Mouse (Mus musculus) layer of hippocampus, adult 8-10 months (tissue): ENCODE measurements around the gene Plekha6. TPM values are rescaled to one million over a fixed set of nuclear protein-coding genes. Genes with fewer than 3 reads are reported as not detected.
A peak's percentile ranks its signal among the peaks of the same experiment; 100 is the strongest.

Experiments used
- DNase-seq, 2 experiments: peaks; one replicate each; pipeline ENCODE4 v3.0.0; 2022; ENCODE audit warnings: low spot score in 2 of 2
- total RNA-seq, 4 experiments: library from RNA; stranded (reverse); gene quantifications; 2 replicates each; pipeline ENCODE4 v1.2.4; 2022

Plekha6 gene
- total RNA-seq, 4 experiments from 2014 or later: 61.6 to 69.8 (median 62.7) TPM

DNA sequence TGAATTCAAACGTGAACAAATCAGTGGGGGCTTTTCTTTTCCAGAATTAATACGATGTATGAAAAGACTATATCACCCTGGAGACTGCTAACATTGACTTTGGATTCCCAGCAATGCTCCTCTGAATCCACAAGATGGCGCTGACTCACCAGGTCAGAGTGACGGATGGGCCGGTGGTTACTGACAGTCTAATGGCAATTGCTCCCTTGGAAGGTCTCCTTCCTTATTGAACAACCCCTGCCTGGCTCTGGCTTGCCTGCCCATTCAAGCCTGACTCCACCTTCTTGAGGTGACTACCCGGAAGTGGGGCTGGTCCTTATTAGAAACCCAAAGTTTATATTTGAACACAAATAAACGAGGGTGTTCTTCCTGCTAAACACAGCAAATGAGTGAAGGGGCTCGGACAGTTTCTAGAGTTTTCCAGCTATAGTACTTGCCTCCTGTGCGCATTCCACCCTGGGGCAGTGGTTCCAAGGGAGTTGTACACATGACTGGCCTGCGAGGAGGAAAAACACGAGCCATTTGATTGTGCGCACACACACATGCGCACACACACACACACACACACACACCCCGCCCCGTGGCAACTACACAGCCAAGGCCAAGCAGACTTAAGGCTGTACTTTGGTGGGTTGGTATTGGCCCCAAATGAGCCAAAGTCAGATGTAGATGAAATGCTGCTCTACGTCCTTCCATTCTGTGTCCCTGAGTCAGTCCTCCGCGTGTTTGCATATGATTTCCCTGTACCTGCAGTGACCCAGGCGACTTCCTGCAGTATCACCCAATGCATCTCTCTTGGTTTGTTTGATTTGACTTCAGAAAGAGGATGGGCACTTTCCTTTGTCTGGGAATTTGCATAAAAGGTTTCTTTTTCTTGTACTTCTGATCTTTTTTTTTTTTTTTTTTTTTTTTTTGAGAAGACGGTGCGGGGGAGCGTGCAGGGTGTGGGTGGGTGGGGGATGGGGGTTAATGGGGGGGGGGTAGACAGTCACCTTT, 17.7 kb upstream of the Plekha6 start:
- DNase-seq: peak; percentile 35 to 52

DNA sequence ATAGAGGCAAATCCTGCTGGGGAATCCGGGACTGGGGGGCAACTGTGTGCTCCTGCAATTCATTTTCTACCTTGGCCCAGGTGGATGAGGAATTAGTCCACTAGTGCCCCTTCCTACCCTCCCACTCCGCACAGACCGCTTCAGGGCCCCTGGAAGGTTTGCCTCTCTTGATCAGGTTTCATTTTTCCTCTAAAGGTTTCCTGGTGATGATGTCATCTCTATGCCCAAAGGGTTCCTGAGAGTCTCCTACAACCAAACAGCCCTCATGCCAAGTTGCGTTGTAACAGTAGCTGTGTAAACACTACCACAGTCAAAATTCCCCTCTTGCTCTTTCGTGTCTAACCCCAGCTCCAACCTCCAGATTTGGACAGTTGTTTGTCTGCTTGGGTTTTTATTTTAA, 16.7 kb upstream of the Plekha6 start:
- no peak for DNase-seq

DNA sequence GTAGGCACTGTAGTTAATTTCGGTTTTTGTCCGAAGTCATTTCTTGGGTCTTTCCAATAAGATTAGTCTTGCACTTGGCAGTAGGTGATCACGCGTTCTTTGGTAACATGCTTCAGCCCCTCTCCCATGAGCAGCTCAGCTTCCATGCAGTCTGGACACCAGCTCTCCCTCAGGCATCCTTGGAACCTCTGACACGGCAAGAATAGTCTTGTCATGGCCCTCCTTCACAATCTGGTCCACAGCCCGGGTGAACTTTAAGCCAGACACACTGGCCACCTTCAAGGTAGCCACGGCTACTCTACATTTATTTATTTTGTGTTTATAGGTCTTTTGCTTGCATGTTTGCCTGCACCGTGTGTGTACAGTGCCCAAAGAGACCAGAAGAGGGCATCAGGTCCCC, 15.9 kb upstream of the Plekha6 start:
- no peak for DNase-seq

DNA sequence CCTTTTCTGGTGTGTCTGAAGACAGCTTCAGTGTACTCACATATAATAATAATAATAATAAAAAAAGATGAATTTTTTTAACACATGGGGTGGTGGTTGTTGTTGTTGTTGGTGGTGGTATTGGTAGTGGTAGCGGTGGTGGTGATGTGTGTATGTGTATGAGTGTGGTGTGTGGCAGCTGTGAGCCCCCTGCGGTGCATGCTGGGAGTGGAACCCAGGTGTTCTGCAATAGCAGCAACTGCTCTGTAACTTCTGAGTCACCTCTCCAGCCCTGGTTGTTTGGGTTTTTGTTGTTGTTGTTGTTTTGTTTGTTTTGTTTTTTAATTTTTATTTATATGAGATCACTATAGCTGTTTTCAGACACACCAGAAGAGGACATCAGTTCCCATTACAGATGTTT, 13.5 kb upstream of the Plekha6 start:
- no peak for DNase-seq

DNA sequence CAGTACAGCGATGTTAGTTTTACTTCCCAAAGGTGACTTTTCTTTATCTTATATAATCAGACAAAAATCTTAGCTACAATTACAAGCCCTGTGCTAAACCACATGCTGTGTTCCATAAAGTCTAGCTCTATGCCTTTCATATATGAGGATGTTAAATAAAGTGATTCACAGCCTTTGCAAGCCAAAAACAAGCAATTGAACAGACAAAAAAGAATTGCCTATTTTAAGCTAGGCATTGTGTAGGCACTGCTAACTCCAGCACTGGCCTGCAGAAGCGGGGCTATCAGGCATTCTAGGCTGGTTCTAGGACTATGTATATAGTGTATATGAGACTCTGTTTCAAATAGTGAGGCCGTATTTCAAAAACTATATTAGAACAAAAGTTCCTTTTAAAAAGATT, 11.8 kb upstream of the Plekha6 start:
- DNase-seq: no peak

DNA sequence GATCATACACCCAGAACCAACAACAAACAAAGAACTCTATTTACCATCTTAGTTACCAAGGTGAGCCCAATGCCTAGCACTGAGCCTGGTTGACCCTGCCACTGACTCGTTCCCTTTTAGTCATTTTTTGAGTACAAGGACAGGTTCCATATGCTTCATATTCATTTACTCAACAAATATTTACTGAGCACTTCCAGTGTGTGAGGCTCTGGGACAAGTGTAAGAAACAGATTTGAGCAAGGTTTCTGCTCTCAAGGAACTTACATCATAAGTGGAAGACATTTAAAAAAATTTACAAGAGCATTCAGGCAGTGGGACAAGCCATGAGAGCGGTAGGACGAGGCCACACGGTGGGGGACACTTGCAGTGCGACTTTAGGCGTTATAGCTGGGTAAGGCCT, 8.7 kb upstream of the Plekha6 start:
- no peak for DNase-seq

DNA sequence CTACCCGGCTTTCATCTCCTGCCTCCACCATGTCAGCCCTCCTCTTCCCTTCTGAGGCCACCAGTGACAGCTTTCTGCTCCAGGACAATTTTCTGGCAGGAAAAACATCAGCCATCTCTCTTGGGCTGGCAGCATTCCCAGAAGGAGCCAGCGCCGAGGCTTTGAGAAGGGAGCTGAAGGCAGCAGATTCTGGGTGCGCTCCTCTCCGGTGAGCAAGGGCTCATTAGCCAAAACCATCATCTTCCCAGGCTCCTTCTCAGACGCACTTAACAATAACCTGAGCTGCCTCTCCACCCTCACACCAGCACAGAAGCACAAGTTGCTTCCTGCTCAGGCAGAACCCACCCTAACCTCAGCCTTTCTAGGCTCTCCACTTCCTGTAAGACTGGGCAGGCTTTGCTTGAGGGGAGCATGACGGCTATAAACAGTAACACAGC, 4.9 kb upstream of the Plekha6 start:
- peak in 1 of 2 experiments; percentile 50 for DNase-seq

DNA sequence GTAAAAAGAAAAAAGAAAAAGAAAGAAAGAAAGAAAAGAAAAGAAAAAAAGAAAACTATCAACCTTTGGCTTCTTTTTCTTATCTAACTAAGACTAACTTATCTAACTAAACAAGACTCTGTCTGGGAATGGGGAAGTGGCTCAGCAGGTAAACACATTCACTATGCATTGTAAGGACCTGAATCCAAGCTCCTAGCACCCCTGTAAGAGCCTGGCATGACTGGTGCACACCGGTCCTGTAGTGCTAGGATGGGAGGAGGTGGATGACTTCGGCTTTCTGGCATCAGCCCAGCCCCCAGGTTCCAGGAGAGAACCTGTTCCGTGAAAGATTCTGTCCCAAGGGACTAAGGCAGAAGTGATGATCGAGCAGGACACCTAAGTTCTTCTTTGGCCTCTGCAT, 2.5 kb upstream of the Plekha6 start:
- DNase-seq: no peak

DNA sequence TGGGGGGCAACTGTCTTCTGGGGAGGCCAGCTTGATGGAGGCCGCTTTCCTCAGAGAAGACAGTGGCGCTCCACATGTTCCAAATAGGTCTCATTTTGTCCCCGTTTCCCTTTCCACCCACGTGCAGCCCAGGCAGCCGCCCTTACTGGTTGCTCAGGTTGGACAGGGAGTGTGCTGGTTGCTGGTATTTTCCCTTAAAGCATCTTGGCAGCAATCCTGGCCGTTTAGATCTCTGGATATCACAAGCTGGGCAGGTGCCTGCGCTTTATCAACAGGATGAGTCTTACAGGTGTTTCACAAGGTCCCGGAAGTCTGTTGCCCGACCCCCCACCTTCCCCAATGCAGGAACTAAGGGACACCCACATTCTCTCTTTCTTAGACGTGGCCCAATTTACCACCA, 2.0 kb upstream of the Plekha6 start:
- no peak for DNase-seq

DNA sequence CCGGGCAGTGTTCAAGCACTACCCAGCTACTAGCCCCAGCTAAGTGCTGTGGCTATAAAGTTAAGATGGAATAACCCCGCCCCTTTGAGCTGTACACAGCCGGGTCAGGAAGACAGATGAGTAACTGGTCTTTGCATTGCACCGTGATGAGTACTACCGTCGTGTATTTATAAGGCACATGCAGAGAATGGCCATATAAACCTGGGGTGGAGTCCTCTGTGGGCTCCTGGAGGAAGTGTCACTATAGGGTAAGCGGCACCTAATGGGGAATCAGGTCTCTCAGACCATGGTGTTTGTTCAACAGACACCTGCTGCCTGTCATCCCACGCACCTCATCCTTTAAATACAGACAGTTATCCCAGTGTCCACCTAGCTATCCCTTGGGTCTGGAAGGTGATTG, 1.0 kb upstream of the Plekha6 start:
- no peak for DNase-seq

DNA sequence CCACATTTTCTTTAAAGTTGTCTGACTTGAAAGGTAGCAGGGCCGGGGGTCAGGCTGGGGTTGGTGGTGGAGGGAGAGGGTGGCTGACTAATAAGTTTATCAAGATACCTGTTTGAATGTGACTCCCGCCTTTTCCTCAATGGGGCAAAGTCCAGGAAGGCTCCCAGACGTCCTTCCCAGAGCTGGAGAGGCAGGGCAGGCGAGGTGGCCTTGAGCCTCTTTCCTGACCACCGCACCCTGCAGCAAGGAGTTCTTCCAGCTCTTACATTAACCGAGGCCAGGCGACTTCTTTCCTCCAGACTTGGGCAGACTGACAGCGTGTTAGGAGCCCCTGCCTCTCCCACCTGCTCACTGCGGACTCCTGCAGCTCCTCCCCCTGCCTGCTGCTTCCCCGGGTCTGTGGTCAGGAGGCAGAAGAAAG, 591 bp downstream of the Plekha6 start:
- no peak for DNase-seq

DNA sequence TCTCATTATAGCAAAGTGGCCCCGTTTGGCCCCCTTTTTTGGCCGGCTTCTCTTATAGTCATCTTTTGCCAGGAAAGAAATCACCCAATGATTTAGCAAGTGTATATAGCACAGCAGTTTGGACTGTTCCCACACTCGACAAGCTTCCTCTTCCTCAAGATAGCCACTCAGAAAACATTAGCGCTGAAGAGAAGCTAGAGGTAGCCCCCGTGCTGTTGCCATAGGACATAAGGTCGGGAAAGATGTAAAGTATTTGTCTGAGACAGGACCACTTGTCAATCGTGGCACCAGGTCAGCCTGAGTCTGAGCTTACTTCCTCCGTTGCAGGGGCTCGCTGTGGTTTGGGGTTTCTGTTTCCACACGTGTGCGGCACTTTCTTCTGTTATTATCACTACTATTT, 1.1 kb downstream of the Plekha6 start:
- DNase-seq: no peak

DNA sequence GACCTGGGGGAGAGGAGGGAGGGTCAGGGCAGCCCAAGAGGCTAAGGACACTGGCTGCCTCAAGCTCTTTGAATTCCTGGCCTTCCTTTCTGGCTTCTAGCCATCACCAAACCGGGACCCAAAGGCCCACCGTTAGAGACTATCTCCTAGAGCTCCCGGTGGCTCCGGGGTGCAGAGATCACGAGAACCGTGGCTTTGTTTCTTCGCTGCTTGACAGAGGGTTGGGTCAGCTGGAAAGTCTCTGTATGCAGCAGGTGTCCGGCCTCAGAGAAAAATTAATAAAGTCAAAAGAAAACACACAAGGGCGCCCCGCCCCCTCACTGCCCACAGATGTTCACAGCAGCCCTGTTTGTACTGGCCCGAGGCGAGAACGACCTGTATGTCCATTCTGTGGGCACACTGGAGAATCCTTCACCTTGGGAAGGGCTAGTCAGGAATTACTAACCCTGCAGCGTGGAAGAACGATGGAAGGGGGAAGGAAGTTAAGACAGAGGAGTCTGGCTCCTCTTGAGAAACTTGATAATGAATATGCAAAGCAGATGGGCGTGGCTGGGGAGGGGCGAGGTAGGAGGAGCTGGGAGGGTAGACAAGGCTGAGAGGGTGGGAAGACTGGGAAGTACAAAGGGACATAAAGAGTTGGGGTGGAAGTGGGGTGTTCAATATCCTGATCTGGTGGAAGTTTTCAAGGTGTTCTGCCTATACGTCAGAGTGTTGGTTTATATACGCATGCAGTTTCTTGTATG, 4.5 kb downstream of the Plekha6 start:
- no peak for DNase-seq

DNA sequence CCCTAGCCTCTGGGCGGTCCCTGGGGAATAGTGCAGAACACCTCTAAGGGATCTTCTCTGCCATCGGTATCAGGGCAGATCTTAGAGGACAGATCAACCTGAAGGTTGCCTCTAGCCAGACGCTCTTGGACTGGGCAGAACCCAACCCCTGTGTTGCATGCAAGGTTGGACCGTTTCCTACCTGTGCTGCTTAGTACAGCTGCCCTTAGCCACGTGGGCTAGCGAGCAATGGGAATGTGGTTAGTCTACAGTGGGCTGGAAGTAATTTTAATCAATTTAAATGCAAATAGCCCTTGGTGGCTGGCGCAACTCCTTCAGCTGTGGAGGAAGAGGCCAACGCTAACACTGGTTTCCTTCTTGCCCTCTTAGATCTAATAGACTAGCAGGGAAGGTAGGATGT, 6.2 kb downstream of the Plekha6 start:
- DNase-seq: no peak

DNA sequence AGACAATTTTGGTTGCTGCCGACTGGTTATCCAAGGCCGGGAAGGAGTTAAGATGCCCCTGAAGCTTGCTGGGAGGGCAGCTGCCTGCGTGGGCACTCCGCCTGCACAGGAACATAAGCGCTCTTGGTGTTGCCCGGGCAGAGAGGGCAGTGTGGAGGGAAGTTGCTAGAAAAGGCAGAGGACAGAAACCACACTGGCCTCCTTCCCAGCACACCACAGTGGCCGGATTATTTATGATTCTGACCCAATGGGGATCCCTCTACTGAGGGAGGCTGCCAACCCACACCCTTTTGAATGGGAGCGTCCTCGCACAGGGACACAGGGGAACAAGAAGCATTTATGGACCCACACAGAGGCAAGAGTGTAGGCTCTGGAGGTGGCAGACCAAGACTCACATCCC, 7.3 kb downstream of the Plekha6 start:
- no peak for DNase-seq

DNA sequence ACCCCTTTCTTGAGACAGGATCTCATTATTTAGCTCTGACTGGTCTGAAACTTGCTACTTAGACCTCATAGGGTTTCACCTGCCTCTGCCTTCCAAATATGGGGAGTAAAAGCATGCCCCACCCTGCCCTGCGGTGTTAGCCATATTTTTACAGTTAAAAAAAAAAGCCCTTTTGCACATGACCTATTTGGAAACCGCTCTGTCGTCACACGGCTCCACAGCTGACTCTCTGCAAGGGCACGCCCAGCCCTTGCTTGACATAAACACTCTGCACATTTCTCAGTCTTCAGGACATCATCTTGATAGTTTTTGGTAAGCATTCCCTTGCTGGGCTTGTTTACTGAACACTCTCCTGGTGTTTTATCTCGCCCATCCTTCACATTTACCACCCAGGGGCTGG, 11.1 kb downstream of the Plekha6 start:
- no peak for DNase-seq

DNA sequence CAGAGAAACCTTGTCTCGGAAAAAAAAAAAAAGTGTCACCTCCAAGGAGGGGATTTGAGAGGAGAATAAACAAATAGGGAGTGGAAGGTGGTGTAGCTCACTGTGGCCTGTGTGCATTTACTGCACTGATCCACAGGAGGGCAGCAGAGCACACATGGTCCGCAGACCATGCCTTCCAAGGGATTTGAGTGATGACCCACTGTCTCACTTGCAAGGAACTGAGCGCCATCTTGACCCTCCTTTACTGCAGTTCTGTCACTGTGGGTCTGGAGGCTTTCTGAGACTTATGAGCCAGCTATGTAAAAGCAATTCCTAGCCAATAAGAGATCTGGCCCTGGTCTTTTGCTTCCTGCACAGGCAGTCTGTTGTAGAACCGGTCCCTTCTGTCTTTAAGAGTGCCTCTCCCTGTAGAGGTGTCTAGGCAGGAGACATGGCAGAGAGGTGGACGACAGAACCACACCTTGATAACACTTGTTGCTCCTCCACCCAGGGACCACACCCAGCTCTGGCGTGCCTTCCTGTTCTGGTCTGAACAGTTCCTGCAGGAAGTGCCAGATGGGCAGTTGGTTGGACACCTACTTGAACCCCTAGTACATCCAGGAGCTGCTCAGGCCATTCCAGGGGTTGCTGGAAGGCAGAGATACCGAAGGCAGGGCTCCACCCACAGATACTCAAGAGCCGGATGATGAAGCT, 13.6 kb downstream of the Plekha6 start:
- peak in 1 of 2 experiments; percentile 41 for DNase-seq

DNA sequence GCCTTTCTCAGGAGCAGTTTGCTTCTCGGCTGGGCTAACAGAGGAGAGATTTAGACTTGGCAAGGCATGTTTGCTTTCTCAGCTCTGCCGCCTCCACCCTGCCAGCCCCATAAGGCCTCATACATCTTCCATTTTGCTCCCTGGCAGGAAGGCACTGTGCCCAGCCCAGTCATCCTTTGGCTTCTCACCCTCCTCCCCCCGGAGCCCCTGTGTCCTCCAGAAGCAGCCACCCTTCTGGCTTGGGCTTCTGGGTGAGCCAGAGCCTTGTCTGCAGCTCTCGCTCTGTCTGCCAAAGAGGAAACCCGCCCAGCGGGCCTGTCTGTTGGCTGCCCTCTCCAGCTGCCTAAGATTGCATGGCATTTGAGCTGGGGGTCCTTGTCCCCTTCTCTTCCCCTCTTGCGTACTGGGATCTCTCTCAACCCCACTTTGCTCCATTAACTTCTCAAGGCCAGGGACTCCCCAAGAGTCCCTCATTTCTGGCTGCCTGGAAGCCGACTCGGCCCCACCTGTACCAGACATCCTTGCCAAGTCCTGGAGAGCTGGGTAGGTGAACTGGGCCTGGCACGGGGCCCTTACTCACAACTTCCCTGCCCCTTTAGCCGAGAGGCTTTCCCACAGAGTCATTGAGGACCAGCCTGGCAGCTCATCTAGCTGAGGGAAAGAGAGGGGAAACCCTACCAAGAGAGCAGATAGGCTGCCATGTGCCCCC, 14.9 kb downstream of the Plekha6 start:
- peak in 1 of 2 experiments; percentile 34 for DNase-seq

DNA sequence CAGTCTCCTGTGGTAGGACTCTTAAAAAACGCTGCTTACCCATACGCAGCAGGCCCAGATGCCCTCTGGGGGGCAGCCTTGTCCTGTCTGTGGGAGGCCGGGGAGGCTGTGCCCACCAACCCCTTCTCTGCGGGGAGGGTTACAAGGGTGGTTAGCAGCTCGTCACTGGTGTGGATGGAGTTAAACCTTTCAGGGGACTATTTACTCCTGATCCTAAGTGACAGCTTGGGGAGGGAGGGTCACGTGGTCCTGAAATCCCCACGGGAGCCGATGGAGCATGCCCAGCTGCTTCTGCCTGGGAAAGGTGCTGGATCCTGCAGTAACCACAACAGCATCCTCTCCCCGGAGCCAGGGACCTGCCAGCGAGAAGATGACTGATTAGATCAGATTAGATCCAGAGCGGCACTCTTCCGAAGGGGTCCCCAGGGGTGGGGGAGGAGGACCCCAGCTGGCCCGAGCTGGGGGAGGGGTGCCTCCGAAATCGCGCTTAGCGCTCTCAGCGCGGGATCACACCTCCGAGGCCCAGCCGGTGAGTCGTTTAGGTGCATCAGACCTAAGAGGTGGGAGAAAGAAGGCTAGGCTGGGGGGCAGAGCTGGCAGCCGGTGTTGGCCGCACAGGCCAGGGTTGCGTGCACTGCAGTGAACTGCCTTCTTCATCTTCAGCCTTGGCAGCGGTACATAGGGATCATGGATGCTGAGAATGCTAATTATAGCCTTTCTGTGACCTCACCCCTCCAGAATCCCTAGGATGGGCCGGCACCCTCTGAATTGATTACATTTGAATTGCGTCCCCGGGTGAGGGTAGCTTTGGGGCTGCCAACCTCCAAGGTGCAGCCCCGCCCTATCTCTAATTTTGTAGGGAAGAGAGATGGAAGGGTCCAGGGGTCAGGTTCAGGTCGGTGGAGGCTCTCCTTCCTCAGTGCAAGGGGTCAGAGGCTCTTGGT, 17.3 kb downstream of the Plekha6 start:
- peak; percentile 79 to 88 for DNase-seq
